Mouse (Mus musculus) erythroblast, embryonic 14.5 days (primary cell): ENCODE data around the gene Arhgef7.

Source experiments
- GATA1 ChIP-seq: IDR thresholded peaks from 2 replicates; pipeline ENCODE4 v1.6.1; 2012; ENCODE audit warnings: low read length, inconsistent platforms, mixed read lengths
- TAL1 ChIP-seq: IDR thresholded peaks from 3 replicates; pipeline ENCODE4 v1.6.1; 2012; ENCODE audit warnings: low read length, inconsistent platforms, mixed read lengths

DNA sequence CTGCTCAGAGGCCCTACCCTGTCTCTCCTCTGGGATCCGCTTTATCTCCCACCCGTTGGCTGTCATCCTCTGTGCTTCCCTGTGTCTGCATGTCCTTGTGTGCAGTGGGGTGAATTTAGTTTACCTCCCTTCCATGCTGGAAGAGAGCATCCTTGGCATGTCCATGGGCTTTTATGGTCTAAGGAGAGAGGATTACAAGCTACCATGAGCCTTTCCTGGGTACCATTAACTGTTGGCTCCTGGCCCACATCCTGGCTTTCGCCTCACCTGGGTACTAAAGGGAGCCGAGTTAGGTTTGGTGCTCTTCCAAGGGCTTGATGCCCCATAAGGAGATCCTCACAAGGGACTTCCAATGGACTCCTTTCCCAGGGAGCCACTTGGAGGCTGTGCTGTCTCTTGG is 53.1 kb downstream of the Arhgef7 start:
- TF ChIP-seq GATA1 (no peak), TAL1 (no peak)
